Mouse (Mus musculus): Measurements from ENCODE around the gene Lingo2. TPM values are rescaled to one million over a fixed set of nuclear protein-coding genes. Genes with fewer than 3 reads are reported as not detected.
A peak's percentile ranks its signal among the peaks of the same experiment; 100 is the strongest.
"Not testable (repeated sequence)": the region's sequence is repeated elsewhere in the genome, so short reads cannot be mapped to it uniquely, and the experiment has no call there.

Gene Lingo2
- polyA plus RNA-seq, 1 experiment from 2014 or later = 71.8 TPM

DNA sequence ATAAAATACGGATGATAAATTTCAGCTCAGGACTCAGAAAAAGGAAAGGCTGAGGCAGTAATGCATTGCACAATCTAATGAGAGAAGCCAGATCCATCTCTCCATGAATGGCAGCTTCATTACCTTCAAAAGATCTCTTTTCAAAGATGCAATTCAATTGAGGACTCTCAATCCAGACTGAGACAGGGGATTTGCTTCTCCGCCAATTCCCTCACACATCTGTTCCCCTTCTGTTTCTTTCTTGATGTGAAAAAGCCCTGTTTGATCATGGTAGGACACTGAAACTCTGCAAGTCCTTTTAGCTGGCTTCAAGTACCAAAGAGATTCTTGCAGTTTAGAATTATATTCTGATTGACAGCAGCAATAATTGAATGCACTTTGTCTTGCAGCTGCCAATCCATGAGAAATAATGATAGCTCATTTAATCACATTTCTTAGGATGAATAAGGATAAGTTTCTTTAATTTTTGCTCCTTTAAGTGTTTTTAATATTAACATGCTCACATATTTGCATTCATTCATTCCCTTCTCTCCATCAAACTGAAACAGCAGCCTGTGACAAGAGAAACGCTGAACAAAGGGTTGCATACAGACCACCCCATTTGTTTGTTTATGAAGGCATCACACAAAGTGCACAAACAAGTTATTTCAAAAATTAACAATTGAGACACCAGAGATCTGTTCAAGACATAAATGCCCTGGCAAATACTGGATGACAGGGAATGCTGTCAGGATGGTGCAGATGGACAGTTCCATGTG is 870.3 kb downstream of the Lingo2 start:
- WGBS = 26% methylated on average over 3 of the region's 3 CpGs
- Histone ChIP-seq H3K27me3 (ENCODE audit: control insufficient read depth, insufficient read depth, low read depth, low read length) (no peaks in the 10 kb centered on the region), H3K36me3 (ENCODE audit: control insufficient read depth, insufficient read depth, low read length) (no peaks in the 10 kb centered on the region), H3K9ac (ENCODE audit: low read depth, low read length) (no peak overlapping the region), H3K4me1 (ENCODE audit: control insufficient read depth, insufficient read depth, low read length) (peaks cover 3% of the 10 kb centered on the region; the same call in 1 of the 2 replicates), H3K9me3 (replicated peaks; ENCODE audit: control insufficient read depth, low read length, poor library complexity, severe bottlenecking) (no peaks in the 10 kb centered on the region), H3K4me2 (ENCODE audit: low read length) (no peak overlapping the region), H3K27ac (ENCODE audit: low read length) (no peak overlapping the region), H3K4me3 (ENCODE audit: low read depth, low read length) (no peak overlapping the region)
- ATAC-seq = no peak

DNA sequence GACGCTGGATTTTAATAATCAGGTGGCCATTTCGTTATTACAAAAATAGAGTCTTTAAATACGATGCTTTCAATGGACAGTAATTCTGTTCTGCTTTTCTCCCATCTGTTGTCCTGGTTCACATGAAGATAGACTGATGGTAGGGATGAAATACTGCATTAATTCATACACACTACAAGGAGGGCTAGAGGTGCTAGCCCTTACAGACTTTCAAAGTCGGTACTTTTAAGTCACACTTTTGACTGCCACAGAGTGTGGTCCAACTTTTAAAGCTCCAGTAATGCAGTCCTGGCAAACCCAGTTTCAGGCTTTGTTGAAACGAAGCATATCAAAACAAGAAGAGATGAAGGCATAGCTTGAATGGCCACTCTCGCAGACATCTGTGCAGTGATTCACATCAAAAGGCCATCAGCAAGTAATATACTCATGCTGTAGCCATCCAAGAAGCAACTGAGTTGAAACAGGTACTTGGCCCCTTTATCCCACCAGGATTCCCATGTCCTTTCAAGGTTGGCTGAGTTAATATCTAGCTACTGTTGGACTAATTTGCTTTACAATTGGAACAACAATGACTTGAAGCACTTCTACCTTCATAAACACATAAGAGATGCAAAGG is 872.5 kb downstream of the Lingo2 start:
- H3K36me3 ChIP-seq (ENCODE audit: control insufficient read depth, insufficient read depth, low read length) = no peaks in the 10 kb centered on the region
- H3K9me3 ChIP-seq (replicated peaks; ENCODE audit: control insufficient read depth, low read length, poor library complexity, severe bottlenecking) = no peaks in the 10 kb centered on the region
- 67% methylated on average over 6 of the region's 6 CpGs for WGBS
- H3K4me1 ChIP-seq (ENCODE audit: control insufficient read depth, insufficient read depth, low read length) = peaks cover 3% of the 10 kb centered on the region; the same call in 1 of the 2 replicates
- H3K4me2 ChIP-seq (ENCODE audit: low read length) = no peak overlapping the region
- H3K9ac ChIP-seq (ENCODE audit: low read depth, low read length) = no peak overlapping the region
- H3K27me3 ChIP-seq (ENCODE audit: control insufficient read depth, insufficient read depth, low read depth, low read length) = no peaks in the 10 kb centered on the region
- H3K4me3 ChIP-seq (ENCODE audit: low read depth, low read length) = no peak overlapping the region
- peak; percentile 66; the same call in 1 of the 2 replicates for ATAC-seq
- H3K27ac ChIP-seq (ENCODE audit: low read length) = no peak overlapping the region

DNA sequence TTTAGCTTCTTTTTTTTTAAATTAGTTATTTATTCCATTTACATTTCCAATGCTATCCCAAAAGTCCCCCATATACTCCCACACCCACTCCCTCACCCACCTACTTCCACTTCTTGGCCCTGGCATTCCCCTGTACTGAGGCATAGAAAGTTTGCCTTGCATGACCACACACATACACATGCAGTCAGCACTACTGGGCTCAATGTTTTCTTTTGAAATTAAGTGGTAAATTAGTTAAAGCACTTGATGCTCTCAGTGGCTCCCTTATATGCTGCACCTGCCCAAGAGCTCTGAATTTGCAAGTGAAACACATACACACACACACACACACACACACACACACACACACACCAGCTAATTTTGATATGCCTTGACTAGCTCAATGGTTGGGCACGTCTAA is 886.8 kb downstream of the Lingo2 start:
- not testable (repeated sequence) for H3K9ac ChIP-seq (ENCODE audit: low read depth, low read length); H3K9me3 ChIP-seq (replicated peaks; ENCODE audit: control insufficient read depth, low read length, poor library complexity, severe bottlenecking); H3K4me3 ChIP-seq (ENCODE audit: low read depth, low read length); H3K4me2 ChIP-seq (ENCODE audit: low read length); ATAC-seq; H3K27me3 ChIP-seq (ENCODE audit: control insufficient read depth, insufficient read depth, low read depth, low read length); H3K4me1 ChIP-seq (ENCODE audit: control insufficient read depth, insufficient read depth, low read length); H3K36me3 ChIP-seq (ENCODE audit: control insufficient read depth, insufficient read depth, low read length); H3K27ac ChIP-seq (ENCODE audit: low read length)
- 84% methylated on average over 1 of the region's 1 CpGs for WGBS

DNA sequence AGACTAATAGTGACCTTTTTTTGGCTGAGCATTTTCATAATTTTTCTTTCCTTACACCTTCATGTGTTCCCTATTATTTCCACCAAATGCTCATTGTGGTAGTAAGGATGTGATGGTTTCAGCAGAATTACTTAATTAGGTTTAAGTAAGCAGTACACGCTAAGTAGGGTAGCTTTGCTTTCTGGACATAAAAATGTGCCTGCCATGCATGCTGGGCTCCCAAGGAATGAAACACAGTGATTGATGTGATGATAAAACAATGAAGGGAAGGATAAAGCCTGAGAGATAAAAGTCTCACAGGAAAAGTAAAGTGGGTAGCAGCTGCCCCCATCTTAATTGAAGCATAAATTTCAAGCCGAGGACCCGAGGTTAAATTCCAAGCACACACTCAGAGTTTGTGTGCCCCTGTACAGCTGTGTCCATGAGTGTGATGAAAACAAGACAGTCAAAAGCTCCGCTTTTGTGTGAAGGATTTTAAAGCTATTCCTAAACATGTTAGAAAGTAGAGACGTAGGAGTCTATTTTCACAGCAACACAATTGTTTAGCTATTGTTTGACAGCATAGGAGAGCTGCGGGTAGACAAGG is 898.7 kb downstream of the Lingo2 start:
- Histone ChIP-seq H3K36me3 (ENCODE audit: control insufficient read depth, insufficient read depth, low read length) (no peaks in the 10 kb centered on the region), H3K4me3 (ENCODE audit: low read depth, low read length) (no peak overlapping the region), H3K27me3 (ENCODE audit: control insufficient read depth, insufficient read depth, low read depth, low read length) (no peaks in the 10 kb centered on the region), H3K9me3 (replicated peaks; ENCODE audit: control insufficient read depth, low read length, poor library complexity, severe bottlenecking) (no peaks in the 10 kb centered on the region), H3K27ac (ENCODE audit: low read length) (no peak overlapping the region), H3K9ac (ENCODE audit: low read depth, low read length) (no peak overlapping the region), H3K4me1 (ENCODE audit: control insufficient read depth, insufficient read depth, low read length) (no peaks in the 10 kb centered on the region), H3K4me2 (ENCODE audit: low read length) (no peak overlapping the region)
- 59% methylated on average over 6 of the region's 6 CpGs for WGBS
- ATAC-seq = no peak

DNA sequence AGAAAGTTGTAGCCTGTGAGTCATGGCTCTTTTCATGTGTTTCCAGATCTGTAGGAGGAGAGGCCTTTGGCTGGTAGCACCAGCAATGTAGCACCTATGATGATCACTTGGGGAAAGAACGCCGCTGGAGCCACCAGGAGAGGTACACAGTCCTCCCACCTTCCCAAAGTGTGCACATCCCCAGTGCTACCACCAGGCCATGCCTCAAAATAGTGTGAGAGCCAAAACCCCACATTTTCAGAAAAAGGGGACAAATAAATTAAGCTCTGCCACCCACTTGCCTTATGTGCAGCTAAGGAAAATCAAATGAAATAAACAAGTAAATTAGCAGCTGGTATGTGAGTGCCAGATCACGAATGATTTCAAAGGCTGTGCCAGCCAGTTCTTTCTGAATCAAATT is 911.2 kb downstream of the Lingo2 start:
- no peak overlapping the region for H3K27ac ChIP-seq (ENCODE audit: low read length)
- no peaks in the 10 kb centered on the region for H3K9me3 ChIP-seq (replicated peaks; ENCODE audit: control insufficient read depth, low read length, poor library complexity, severe bottlenecking)
- WGBS = 94% methylated on average over 3 of the region's 3 CpGs
- no peak overlapping the region for H3K4me2 ChIP-seq (ENCODE audit: low read length)
- no peaks in the 10 kb centered on the region for H3K27me3 ChIP-seq (ENCODE audit: control insufficient read depth, insufficient read depth, low read depth, low read length)
- no peaks in the 10 kb centered on the region for H3K36me3 ChIP-seq (ENCODE audit: control insufficient read depth, insufficient read depth, low read length)
- no peak overlapping the region for H3K9ac ChIP-seq (ENCODE audit: low read depth, low read length)
- no peak for ATAC-seq
- no peaks in the 10 kb centered on the region for H3K4me1 ChIP-seq (ENCODE audit: control insufficient read depth, insufficient read depth, low read length)
- H3K4me3 ChIP-seq (ENCODE audit: low read depth, low read length) = no peak overlapping the region

DNA sequence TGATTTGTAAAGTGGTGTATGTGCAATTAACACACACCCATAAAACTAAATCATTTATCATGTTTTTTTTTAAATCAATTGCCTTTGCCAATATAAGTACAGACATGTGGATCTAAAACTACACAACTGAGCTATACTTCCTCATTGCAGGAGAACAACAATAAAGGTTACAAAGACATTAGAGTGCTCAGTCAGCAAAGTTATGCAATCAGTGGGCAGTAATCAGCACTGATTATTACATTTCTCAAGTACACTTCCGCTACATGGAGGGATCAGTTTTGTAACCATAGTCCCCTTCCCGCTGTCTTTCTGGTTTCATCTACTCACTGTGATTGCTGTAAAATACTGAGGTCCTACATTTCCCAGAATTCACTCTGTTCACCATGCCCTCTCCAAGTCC is 912.8 kb downstream of the Lingo2 start:
- H3K4me1 ChIP-seq (ENCODE audit: control insufficient read depth, insufficient read depth, low read length) = no peaks in the 10 kb centered on the region
- ATAC-seq = no peak
- no peaks in the 10 kb centered on the region for H3K9me3 ChIP-seq (replicated peaks; ENCODE audit: control insufficient read depth, low read length, poor library complexity, severe bottlenecking)
- H3K4me3 ChIP-seq (ENCODE audit: low read depth, low read length) = no peak overlapping the region
- no peak overlapping the region for H3K27ac ChIP-seq (ENCODE audit: low read length)
- H3K27me3 ChIP-seq (ENCODE audit: control insufficient read depth, insufficient read depth, low read depth, low read length) = no peaks in the 10 kb centered on the region
- 92% methylated on average over 2 of the region's 2 CpGs for WGBS
- no peaks in the 10 kb centered on the region for H3K36me3 ChIP-seq (ENCODE audit: control insufficient read depth, insufficient read depth, low read length)
- no peak overlapping the region for H3K9ac ChIP-seq (ENCODE audit: low read depth, low read length)
- no peak overlapping the region for H3K4me2 ChIP-seq (ENCODE audit: low read length)

DNA sequence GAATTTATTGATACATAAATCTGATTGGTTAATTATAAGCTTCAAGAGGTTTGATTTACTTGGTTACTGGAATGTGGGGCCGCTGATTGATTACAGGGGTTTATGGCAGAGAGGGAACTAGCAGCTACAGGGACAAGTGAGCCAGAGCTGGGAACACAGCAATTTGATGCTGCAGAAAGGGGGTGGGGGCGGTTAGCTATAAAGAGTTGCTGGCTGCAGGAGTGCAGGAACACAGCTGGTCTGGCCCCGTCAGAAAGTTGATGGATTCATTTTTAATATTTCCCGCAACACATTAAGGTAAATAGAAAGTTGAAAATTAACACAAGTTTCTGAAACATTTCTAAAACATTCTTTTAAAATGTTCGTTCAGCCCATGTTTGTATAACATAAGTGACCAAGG is 919.5 kb downstream of the Lingo2 start:
- H3K4me2 ChIP-seq (ENCODE audit: low read length) = no peak overlapping the region
- H3K9me3 ChIP-seq (replicated peaks; ENCODE audit: control insufficient read depth, low read length, poor library complexity, severe bottlenecking) = no peaks in the 10 kb centered on the region
- H3K9ac ChIP-seq (ENCODE audit: low read depth, low read length) = no peak overlapping the region
- ATAC-seq = no peak
- H3K4me1 ChIP-seq (ENCODE audit: control insufficient read depth, insufficient read depth, low read length) = no peaks in the 10 kb centered on the region
- WGBS = 88% methylated on average over 5 of the region's 5 CpGs
- no peaks in the 10 kb centered on the region for H3K36me3 ChIP-seq (ENCODE audit: control insufficient read depth, insufficient read depth, low read length)
- H3K27ac ChIP-seq (ENCODE audit: low read length) = no peak overlapping the region
- no peaks in the 10 kb centered on the region for H3K27me3 ChIP-seq (ENCODE audit: control insufficient read depth, insufficient read depth, low read depth, low read length)
- no peak overlapping the region for H3K4me3 ChIP-seq (ENCODE audit: low read depth, low read length)

DNA sequence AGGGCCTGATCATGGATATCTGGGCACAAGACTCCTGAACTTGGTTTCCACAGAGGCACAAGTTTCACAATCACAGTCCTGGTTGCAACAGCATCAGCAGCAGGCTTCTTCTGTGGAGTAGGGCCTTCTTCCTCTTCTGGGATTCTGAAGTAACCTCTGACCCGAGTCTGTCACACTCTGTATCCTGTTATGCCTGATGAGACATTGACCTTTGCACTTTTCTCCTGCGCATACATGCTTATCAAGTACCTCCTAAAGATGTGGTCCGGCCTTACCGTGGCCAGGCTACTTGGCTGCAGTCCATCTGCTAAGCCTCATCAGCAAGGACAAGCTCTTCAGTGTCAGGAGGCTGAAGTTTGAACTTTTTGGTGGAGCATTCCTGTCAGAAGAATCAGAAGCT is 937.4 kb downstream of the Lingo2 start:
- Histone ChIP-seq H3K27me3 (ENCODE audit: control insufficient read depth, insufficient read depth, low read depth, low read length) (no peaks in the 10 kb centered on the region), H3K9me3 (replicated peaks; ENCODE audit: control insufficient read depth, low read length, poor library complexity, severe bottlenecking) (no peaks in the 10 kb centered on the region), H3K4me2 (ENCODE audit: low read length) (no peak overlapping the region), H3K27ac (ENCODE audit: low read length) (no peak overlapping the region), H3K36me3 (ENCODE audit: control insufficient read depth, insufficient read depth, low read length) (no peaks in the 10 kb centered on the region), H3K9ac (ENCODE audit: low read depth, low read length) (no peak overlapping the region), H3K4me1 (ENCODE audit: control insufficient read depth, insufficient read depth, low read length) (no peaks in the 10 kb centered on the region), H3K4me3 (ENCODE audit: low read depth, low read length) (no peak overlapping the region)
- 85% methylated on average over 4 of the region's 4 CpGs for WGBS
- no peak for ATAC-seq
